ENCODE assay signal across 21 mouse cellular contexts in the genomic region with DNA sequence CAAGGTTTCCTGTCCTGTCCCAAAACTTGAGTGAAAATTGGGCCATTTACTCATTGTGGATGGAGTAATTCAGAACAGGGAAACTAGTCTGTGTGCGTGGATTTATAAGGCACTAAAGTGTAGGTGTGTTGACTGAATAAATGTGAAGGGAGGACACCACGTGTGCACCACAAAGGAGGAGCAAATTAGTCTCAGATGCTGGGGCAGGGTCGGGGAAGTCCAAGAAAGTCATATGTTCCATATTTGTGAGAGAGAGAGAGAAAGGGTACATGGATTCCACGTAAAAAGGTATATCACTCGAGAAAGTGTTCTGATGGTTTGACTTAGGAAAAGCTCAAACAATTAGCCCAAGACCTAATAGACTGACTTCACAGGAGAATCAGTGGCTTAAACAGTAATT. TPM values are rescaled to one million over a fixed set of nuclear protein-coding genes. Genes with fewer than 3 reads are reported as not detected.
"Had no signal": no experiment of that assay in that cellular context is flagged by ENCODE, and none has a peak within 500 bp of the region (broad histone marks: within the 10 kb centered on the region; RNA-seq: fewer than 3 reads in every experiment).

No protein-coding gene starts in this region.

- H3K27ac ChIP-seq: neural tube, embryonic 13.5 days; neural tube, embryonic 15.5 days; stomach, embryonic 15.5 days; stomach, postnatal 0 days had no signal

- H3K4me2 ChIP-seq: neural tube, embryonic 13.5 days; neural tube, embryonic 15.5 days; stomach, embryonic 15.5 days had no signal

- H3K9me3 ChIP-seq: neural tube, embryonic 13.5 days; neural tube, embryonic 15.5 days; stomach, embryonic 15.5 days had no signal

- H3K36me3 ChIP-seq: neural tube, embryonic 13.5 days; neural tube, embryonic 15.5 days; stomach, embryonic 15.5 days had no signal

- H3K4me1 ChIP-seq: stomach, embryonic 15.5 days had no signal

- DNase-seq: retina, postnatal 1 day; right cerebral cortex, adult 18-20 months; right cerebral cortex, postnatal 14 days; right cerebral cortex, postnatal 25 days; right cerebral cortex, postnatal 4 days; spleen, adult 18-20 months; thymus, adult 18-20 months; thymus, adult 2 months; thymus, postnatal 14 days; thymus, postnatal 25 days; thymus, postnatal 36 days; thymus, postnatal 4 days had no signal

- H3K4me3 ChIP-seq: neural tube, embryonic 13.5 days; neural tube, embryonic 15.5 days; stomach, embryonic 15.5 days had no signal

- H3K27me3 ChIP-seq: neural tube, embryonic 13.5 days; stomach, embryonic 15.5 days had no signal

- H3K9ac ChIP-seq: neural tube, embryonic 13.5 days; neural tube, embryonic 15.5 days; stomach, embryonic 15.5 days had no signal

RNA-seq across cellular contexts. Expression of gene Ttc29, which starts 52.4 kb away (rescaled TPM):
- total RNA-seq: neutrophil, adult 5-6 weeks had no signal
- polyA plus RNA-seq: neural tube, embryonic 13.5 days; small intestine, adult 2 months; spleen, adult 2 months; stomach, embryonic 14.5 days; stomach, postnatal 0 days; thymus, adult 2 months; urinary bladder, adult 2 months had no signal
